ENCODE assay signal across 22 mouse cellular contexts in the genomic region with DNA sequence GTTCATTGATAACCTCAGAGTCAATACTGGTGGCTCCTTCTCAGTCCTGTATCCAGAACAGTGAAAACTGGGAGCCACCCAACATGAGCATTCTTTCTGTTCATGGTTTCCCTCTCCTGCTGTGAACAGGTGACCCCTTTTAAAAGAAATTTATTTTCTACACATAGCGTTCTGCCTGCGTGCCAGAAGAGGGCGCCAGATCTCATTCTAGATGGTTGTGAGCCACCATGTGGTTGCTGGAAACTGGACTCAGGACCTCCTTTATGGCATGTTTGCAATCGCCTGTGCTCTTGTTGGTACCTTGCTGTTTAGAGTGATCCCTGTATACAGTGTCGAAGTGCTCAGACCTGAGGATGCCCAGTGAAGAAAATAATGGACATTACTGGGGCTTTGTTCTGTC.
DNase-seq lines count a peak whose midpoint lies in the region; ATAC-seq and TF ChIP-seq lines count a peak whose summit lies in the region.
"Had no signal": no experiment of that assay in that cellular context is flagged by ENCODE, and none has a peak within 500 bp of the region (broad histone marks: within the 10 kb centered on the region; RNA-seq: fewer than 3 reads in every experiment).

No protein-coding gene starts in this region.

- H3K4me3 ChIP-seq in kidney, postnatal 0 days (replicated peaks; ENCODE audit: low read depth, low read length) = no peak overlapping the region
- H3K4me3 ChIP-seq in kidney, embryonic 15.5 days (replicated peaks) = no peak overlapping the region
- H3K4me3 ChIP-seq in midbrain, postnatal 0 days (ENCODE audit: low read depth, low read length) = no peak overlapping the region
- no peak overlapping the region for H3K4me3 ChIP-seq in midbrain, embryonic 14.5 days (replicated peaks; ENCODE audit: low read depth, low read length)
- H3K4me3 ChIP-seq in small intestine, adult 2 months (ENCODE audit: low read depth, low read length) = no peak overlapping the region
- H3K4me3 ChIP-seq: erythroblast, embryonic 14.5 days; hindbrain, embryonic 13.5 days; limb, embryonic 15.5 days; neural tube, embryonic 12.5 days had no signal

- H3K9ac ChIP-seq in kidney, postnatal 0 days (ENCODE audit: low read depth, low read length) = no peak overlapping the region
- no peak overlapping the region for H3K9ac ChIP-seq in kidney, embryonic 15.5 days
- no peak overlapping the region for H3K9ac ChIP-seq in midbrain, postnatal 0 days (replicated peaks; ENCODE audit: low read length, poor library complexity, severe bottlenecking)
- no peak overlapping the region for H3K9ac ChIP-seq in midbrain, embryonic 14.5 days (replicated peaks; ENCODE audit: low read length)
- H3K9ac ChIP-seq: hindbrain, embryonic 13.5 days; limb, embryonic 15.5 days; neural tube, embryonic 12.5 days had no signal

- WGBS in kidney, postnatal 0 days = 89% methylated on average over 5 of the region's 5 CpGs
- 92% methylated on average over 5 of the region's 5 CpGs for WGBS in kidney, embryonic 15.5 days
- WGBS in midbrain, postnatal 0 days = 90% methylated on average over 5 of the region's 5 CpGs
- 90% methylated on average over 5 of the region's 5 CpGs for WGBS in midbrain, embryonic 14.5 days
- WGBS in small intestine, adult 2 months = 91% methylated on average over 5 of the region's 5 CpGs

- no peak for ATAC-seq in CD4-positive, CD25-positive, alpha-beta regulatory T cell, adult 4 months
- ATAC-seq in kidney, postnatal 0 days (replicated peaks; ENCODE audit: low FRiP score, low read depth) = no peak
- ATAC-seq in kidney, embryonic 15.5 days (replicated peaks; ENCODE audit: low FRiP score) = no peak
- no peak for ATAC-seq in midbrain, postnatal 0 days (ENCODE audit: low FRiP score)
- ATAC-seq in midbrain, embryonic 14.5 days (ENCODE audit: low FRiP score, low TSS enrichment) = no peak

- 0 out of 2 replicates have a peak, but pooled peaks cover 3% of the 10 kb centered on the region for H3K36me3 ChIP-seq in kidney, postnatal 0 days (ENCODE audit: insufficient read depth, low read length)
- H3K36me3 ChIP-seq in kidney, embryonic 15.5 days = peaks cover 30% of the 10 kb centered on the region
- H3K36me3 ChIP-seq in midbrain, postnatal 0 days (ENCODE audit: insufficient read depth, low read length) = no peaks in the 10 kb centered on the region
- no peaks in the 10 kb centered on the region for H3K36me3 ChIP-seq in midbrain, embryonic 14.5 days (ENCODE audit: control insufficient read depth, insufficient read depth, low read length)
- H3K36me3 ChIP-seq in small intestine, adult 2 months (ENCODE audit: control insufficient read depth, insufficient read depth, low read length) = peaks cover 2% of the 10 kb centered on the region; the same call in 1 of the 2 replicates
- H3K36me3 ChIP-seq: G1E had no signal

- H3K4me2 ChIP-seq in kidney, postnatal 0 days (ENCODE audit: low read length) = no peak overlapping the region
- no peak overlapping the region for H3K4me2 ChIP-seq in kidney, embryonic 15.5 days
- H3K4me2 ChIP-seq in midbrain, postnatal 0 days (ENCODE audit: low read depth, low read length, poor library complexity, severe bottlenecking) = no peak overlapping the region
- H3K4me2 ChIP-seq in midbrain, embryonic 14.5 days (ENCODE audit: low read length) = no peak overlapping the region
- H3K4me2 ChIP-seq: hindbrain, embryonic 13.5 days; limb, embryonic 15.5 days; neural tube, embryonic 12.5 days had no signal

- no peak overlapping the region for H3K27ac ChIP-seq in kidney, postnatal 0 days
- no peak overlapping the region for H3K27ac ChIP-seq in kidney, embryonic 15.5 days
- H3K27ac ChIP-seq in midbrain, postnatal 0 days (ENCODE audit: low read depth, low read length) = no peak overlapping the region
- no peak overlapping the region for H3K27ac ChIP-seq in midbrain, embryonic 14.5 days (replicated peaks; ENCODE audit: low read depth, low read length)
- no peak overlapping the region for H3K27ac ChIP-seq in small intestine, adult 2 months (ENCODE audit: insufficient read depth, low read depth, low read length)
- H3K27ac ChIP-seq: hindbrain, embryonic 13.5 days; limb, embryonic 15.5 days; neural tube, embryonic 12.5 days had no signal

- H3K9me3 ChIP-seq in kidney, postnatal 0 days (replicated peaks; ENCODE audit: low read length) = no peaks in the 10 kb centered on the region
- no peaks in the 10 kb centered on the region for H3K9me3 ChIP-seq in kidney, embryonic 15.5 days (replicated peaks)
- no peaks in the 10 kb centered on the region for H3K9me3 ChIP-seq in midbrain, postnatal 0 days (ENCODE audit: low read length)
- no peaks in the 10 kb centered on the region for H3K9me3 ChIP-seq in midbrain, embryonic 14.5 days (ENCODE audit: control insufficient read depth, low read length)
- H3K9me3 ChIP-seq: limb, embryonic 15.5 days had no signal

- H3K4me1 ChIP-seq in kidney, postnatal 0 days (replicated peaks; ENCODE audit: insufficient read depth, low read length) = peaks cover 5% of the 10 kb centered on the region
- peaks cover 22% of the 10 kb centered on the region for H3K4me1 ChIP-seq in kidney, embryonic 15.5 days
- H3K4me1 ChIP-seq in midbrain, postnatal 0 days (ENCODE audit: insufficient read depth, low read length) = no peaks in the 10 kb centered on the region
- H3K4me1 ChIP-seq in midbrain, embryonic 14.5 days (ENCODE audit: control insufficient read depth, insufficient read depth, low read length) = peaks cover 15% of the 10 kb centered on the region
- H3K4me1 ChIP-seq in small intestine, adult 2 months (ENCODE audit: control insufficient read depth, insufficient read depth, insufficient read length, low read length) = peaks cover 4% of the 10 kb centered on the region

- H3K27me3 ChIP-seq in kidney, postnatal 0 days (ENCODE audit: insufficient read depth, low read length) = no peaks in the 10 kb centered on the region
- no peaks in the 10 kb centered on the region for H3K27me3 ChIP-seq in kidney, embryonic 15.5 days
- no peaks in the 10 kb centered on the region for H3K27me3 ChIP-seq in midbrain, postnatal 0 days (ENCODE audit: insufficient read depth, low read length)
- no peaks in the 10 kb centered on the region for H3K27me3 ChIP-seq in midbrain, embryonic 14.5 days (ENCODE audit: control insufficient read depth, insufficient read depth, low read length)
- no peaks in the 10 kb centered on the region for H3K27me3 ChIP-seq in small intestine, adult 2 months (ENCODE audit: control insufficient read depth, insufficient read depth, low read length)
- H3K27me3 ChIP-seq: hindbrain, embryonic 13.5 days; limb, embryonic 15.5 days; neural tube, embryonic 12.5 days had no signal

- TF ChIP-seq POLR2A in small intestine, adult 2 months (IDR thresholded peaks at IDR 0.05; ENCODE audit: low read depth, low read length) = no peak

- peak; percentile 20 for DNase-seq in CD4-positive, CD25-positive, alpha-beta regulatory T cell, adult 2 months (ENCODE audit: low read depth, low spot score)
- DNase-seq in kidney, postnatal 0 days (ENCODE audit: low spot score) = no peak
- DNase-seq in midbrain, postnatal 0 days (ENCODE audit: low spot score) = no peak
- DNase-seq in midbrain, embryonic 14.5 days = no peak
- DNase-seq in urinary bladder, postnatal 14 days (ENCODE audit: low spot score) = no peak
- DNase-seq: adrenal gland, postnatal 14 days; cerebellum, adult 2 months; gastrocnemius, postnatal 10 days; heart, adult 18-20 months; heart, postnatal 10 days; kidney, adult 11 months; kidney, postnatal 36 days; right cerebral cortex, postnatal 25 days; thymus, postnatal 4 days had no signal

- TF ChIP-seq CTCF in kidney, postnatal 0 days (IDR thresholded peaks at IDR 0.05; ENCODE audit: low read depth) = peak; percentile 36; the same call in 1 of the 2 replicates
- 0 out of 2 replicates have a peak, but pooled peaks have one; percentile 22 for TF ChIP-seq CTCF in midbrain, postnatal 0 days (IDR thresholded peaks at IDR 0.05)
- TF ChIP-seq CTCF in small intestine, adult 2 months (IDR thresholded peaks at IDR 0.05; ENCODE audit: extremely low read depth, insufficient read length, insufficient replicate concordance, low read depth, low read length) = peak; percentile 33; the same call in 1 of the 2 replicates
